Mouse (Mus musculus) MEL (cell line): ENCODE measurements around the gene Il27. TPM values are rescaled to one million over a fixed set of nuclear protein-coding genes. Genes with fewer than 3 reads are reported as not detected.

ENCODE experiments used
- DNase-seq: peaks from one replicate; pipeline ENCODE4 v3.0.0; 2011; ENCODE audit warnings: low read depth, low spot score
- H3K27ac ChIP-seq: 2 replicates; pipeline ENCODE4 v1.5.1; 2012; ENCODE audit warnings: low read depth, mild to moderate bottlenecking, control low read depth, low read length, moderate library complexity; ENCODE audit not compliant: control insufficient read depth
- H3K27me3 ChIP-seq, 2 experiments: fragments of 150-350 bp in 1 of 2; sonication (generic) in 1 of 2; 2 replicates each; pipeline ENCODE4 v1.6.1; 2012; ENCODE audit warnings: low read length in 2 of 2, mild to moderate bottlenecking in 2 of 2, improper control_type of control experiment in 1 of 2, moderate library complexity in 1 of 2; ENCODE audit not compliant: insufficient read depth in 2 of 2, control insufficient read depth in 1 of 2
- H3K36me3 ChIP-seq, 2 experiments: 2 replicates each; pipeline ENCODE4 v1.6.1; 2012 to 2014; ENCODE audit warnings: low read length in 2 of 2, improper control_type of control experiment in 1 of 2, inconsistent platforms in 1 of 2, mild to moderate bottlenecking in 1 of 2; ENCODE audit not compliant: insufficient read depth in 2 of 2, control insufficient read depth in 1 of 2
- H3K4me1 ChIP-seq, 2 experiments: fragments of 150-350 bp in 1 of 2; sonication (generic) in 1 of 2; 2 replicates each; pipeline ENCODE4 v1.6.1; 2012; ENCODE audit warnings: low read length in 2 of 2, improper control_type of control experiment in 1 of 2, mild to moderate bottlenecking in 1 of 2; ENCODE audit not compliant: insufficient read depth in 2 of 2, control insufficient read depth in 1 of 2
- H3K4me3 ChIP-seq, 2 experiments: fragments of 150-350 bp in 1 of 2; sonication (generic) in 1 of 2; 2 replicates each; pipeline ENCODE4 v1.5.1; 2012; ENCODE audit warnings: low read depth in 2 of 2, low read length in 2 of 2, mild to moderate bottlenecking in 2 of 2, moderate library complexity in 2 of 2, control low read depth in 1 of 2, improper control_type of control experiment in 1 of 2; ENCODE audit not compliant: control insufficient read depth in 1 of 2, insufficient read depth in 1 of 2
- H3K79me2 ChIP-seq: 2 replicates; pipeline ENCODE4 v1.6.1; 2012; ENCODE audit warnings: mild to moderate bottlenecking, low read length, moderate library complexity; ENCODE audit not compliant: control insufficient read depth, poor library complexity, insufficient read depth
- H3K9ac ChIP-seq: 2 replicates; pipeline ENCODE4 v1.6.1; 2012; ENCODE audit warnings: low read depth, mild to moderate bottlenecking, control low read depth, low read length, moderate library complexity; ENCODE audit not compliant: control insufficient read depth, poor library complexity, severe bottlenecking
- H3K9me3 ChIP-seq: fragments of 150-350 bp; sonication (generic); replicated peaks from 2 replicates; pipeline ENCODE4 v1.6.1; 2012; ENCODE audit warnings: mild to moderate bottlenecking, low read length, improper control_type of control experiment, moderate library complexity; ENCODE audit not compliant: insufficient read depth
- CHD1 ChIP-seq: IDR thresholded peaks from 2 replicates; pipeline ENCODE4 v1.6.1; 2012; ENCODE audit warnings: low read depth, mild to moderate bottlenecking, inconsistent platforms, low read length, improper control_type of control experiment
- CHD2 ChIP-seq: IDR thresholded peaks from 2 replicates; pipeline ENCODE4 v1.6.1; 2011; ENCODE audit warnings: low read length, improper control_type of control experiment
- CTCF ChIP-seq, 3 experiments: IDR thresholded peaks in 2 of 3; conservative IDR thresholded peaks in 1 of 3; 2 replicates each; pipeline ENCODE4 v1.5.1; 2011 to 2012; ENCODE audit warnings: low read length in 3 of 3, low read depth in 2 of 3, mild to moderate bottlenecking in 2 of 3, improper control_type of control experiment in 1 of 3, inconsistent platforms in 1 of 3, mixed read lengths in 1 of 3, moderate library complexity in 1 of 3; ENCODE audit not compliant: control insufficient read depth in 1 of 3, insufficient read depth in 1 of 3, poor library complexity in 1 of 3, severe bottlenecking in 1 of 3
- ELF1 ChIP-seq: IDR thresholded peaks from 2 replicates; pipeline ENCODE4 v1.6.1; 2014; ENCODE audit warnings: low read depth, mild to moderate bottlenecking, inconsistent platforms, low read length, improper control_type of control experiment, moderate library complexity
- EP300 ChIP-seq, 2 experiments: IDR thresholded peaks; 2 replicates each; pipeline ENCODE4 v1.6.1; 2011; ENCODE audit warnings: improper control_type of control experiment in 2 of 2, low read length in 2 of 2, low read depth in 1 of 2, mild to moderate bottlenecking in 1 of 2
- ETS1 ChIP-seq: IDR thresholded peaks from 2 replicates; pipeline ENCODE4 v1.6.1; 2012; ENCODE audit warnings: low read depth, mild to moderate bottlenecking, inconsistent platforms, low read length, improper control_type of control experiment, moderate library complexity
- GABPA ChIP-seq: IDR thresholded peaks from 2 replicates; pipeline ENCODE4 v1.6.1; 2012; ENCODE audit warnings: low read depth, mild to moderate bottlenecking, inconsistent platforms, low read length, improper control_type of control experiment, moderate library complexity
- GATA1 ChIP-seq: IDR thresholded peaks from 2 replicates; pipeline ENCODE4 v1.6.1; 2011; ENCODE audit warnings: low read depth, low read length, improper control_type of control experiment
- HCFC1 ChIP-seq: IDR thresholded peaks from 2 replicates; pipeline ENCODE4 v1.6.1; 2012; ENCODE audit warnings: low read depth, mild to moderate bottlenecking, inconsistent platforms, low read length, improper control_type of control experiment, moderate library complexity
- JUND ChIP-seq: IDR thresholded peaks from 2 replicates; pipeline ENCODE4 v1.6.1; 2011; ENCODE audit warnings: low read depth, mild to moderate bottlenecking, improper control_type of control experiment, low read length
- KAT2A ChIP-seq: conservative IDR thresholded peaks from 2 replicates; pipeline ENCODE4 v1.6.1; 2012; ENCODE audit warnings: low read depth, low read length, improper control_type of control experiment, inconsistent platforms
- MAFK ChIP-seq: IDR thresholded peaks from 2 replicates; pipeline ENCODE4 v1.6.1; 2011; ENCODE audit warnings: low read depth, mild to moderate bottlenecking, low read length, improper control_type of control experiment, borderline replicate concordance
- MAZ ChIP-seq: IDR thresholded peaks from 2 replicates; pipeline ENCODE4 v1.6.1; 2012; ENCODE audit warnings: low read depth, mild to moderate bottlenecking, inconsistent platforms, low read length, improper control_type of control experiment
- MXI1 ChIP-seq: IDR thresholded peaks from 2 replicates; pipeline ENCODE4 v1.6.1; 2011; ENCODE audit warnings: mild to moderate bottlenecking, low read depth, low read length, improper control_type of control experiment
- MYB ChIP-seq: IDR thresholded peaks from 2 replicates; pipeline ENCODE4 v1.6.1; 2011; ENCODE audit warnings: mild to moderate bottlenecking, low read depth, low read length, improper control_type of control experiment
- MYC ChIP-seq: IDR thresholded peaks from 2 replicates; pipeline ENCODE4 v1.6.1; 2011; ENCODE audit warnings: low read depth, mild to moderate bottlenecking, low read length, improper control_type of control experiment, moderate library complexity
- NELFE ChIP-seq: IDR thresholded peaks from 2 replicates; pipeline ENCODE4 v1.6.1; 2011; ENCODE audit warnings: low read depth, low read length, improper control_type of control experiment
- NRF1 ChIP-seq: IDR thresholded peaks from 2 replicates; pipeline ENCODE4 v1.6.1; 2014; ENCODE audit warnings: low read depth, mild to moderate bottlenecking, inconsistent platforms, low read length, improper control_type of control experiment, moderate library complexity; ENCODE audit not compliant: poor library complexity, insufficient read depth, severe bottlenecking
- POLR2AphosphoS2 ChIP-seq: IDR thresholded peaks from 2 replicates; pipeline ENCODE4 v1.6.1; 2011; ENCODE audit warnings: low read length, improper control_type of control experiment
- RAD21 ChIP-seq: IDR thresholded peaks from 2 replicates; pipeline ENCODE4 v1.6.1; 2011; ENCODE audit warnings: mild to moderate bottlenecking, low read depth, low read length, improper control_type of control experiment
- RCOR1 ChIP-seq: IDR thresholded peaks from 2 replicates; pipeline ENCODE4 v1.6.1; 2012; ENCODE audit warnings: low read depth, mild to moderate bottlenecking, inconsistent platforms, low read length, improper control_type of control experiment
- SIN3A ChIP-seq: IDR thresholded peaks from 2 replicates; pipeline ENCODE4 v1.6.1; 2012; ENCODE audit warnings: low read length, improper control_type of control experiment, inconsistent platforms
- SMC3 ChIP-seq: IDR thresholded peaks from 2 replicates; pipeline ENCODE4 v1.6.1; 2011; ENCODE audit warnings: low read depth, low read length, improper control_type of control experiment
- TAL1 ChIP-seq: IDR thresholded peaks from 2 replicates; pipeline ENCODE4 v1.6.1; 2012; ENCODE audit warnings: mild to moderate bottlenecking, inconsistent platforms, low read length, moderate library complexity, mixed read lengths
- TCF12 ChIP-seq: IDR thresholded peaks from 2 replicates; pipeline ENCODE4 v1.6.1; 2014; ENCODE audit warnings: low read depth, mild to moderate bottlenecking, inconsistent platforms, low read length, improper control_type of control experiment, moderate library complexity
- UBTF ChIP-seq: IDR thresholded peaks from 2 replicates; pipeline ENCODE4 v1.6.1; 2012; ENCODE audit warnings: low read depth, mild to moderate bottlenecking, inconsistent platforms, low read length, improper control_type of control experiment, moderate library complexity, borderline replicate concordance; ENCODE audit not compliant: insufficient read depth
- USF1 ChIP-seq: IDR thresholded peaks from 2 replicates; pipeline ENCODE4 v1.6.1; 2014; ENCODE audit warnings: low read depth, mild to moderate bottlenecking, inconsistent platforms, low read length, improper control_type of control experiment, moderate library complexity
- ZC3H11A ChIP-seq: IDR thresholded peaks from 2 replicates; pipeline ENCODE4 v1.6.1; 2012; ENCODE audit warnings: low read depth, mild to moderate bottlenecking, inconsistent platforms, low read length, improper control_type of control experiment
- ZKSCAN1 ChIP-seq: IDR thresholded peaks from 2 replicates; pipeline ENCODE4 v1.6.1; 2012; ENCODE audit warnings: low read depth, mild to moderate bottlenecking, inconsistent platforms, low read length, improper control_type of control experiment, moderate library complexity
- ZMIZ1 ChIP-seq: IDR thresholded peaks from 2 replicates; pipeline ENCODE4 v1.6.1; 2012; ENCODE audit warnings: low read depth, mild to moderate bottlenecking, inconsistent platforms, low read length, improper control_type of control experiment, moderate library complexity
- polyA plus RNA-seq, 2 experiments: library from polyadenylated mRNA; stranded (reverse) in 1 of 2; unstranded in 1 of 2; fragments of >175 nt in 1 of 2; fragments of >200 nt in 1 of 2; gene quantifications; 2 replicates each; pipeline versions ENCODE4 v1.2.1 to v1.2.4; 2012; ENCODE audit warnings: low replicate concordance in 2 of 2, low read depth in 1 of 2; ENCODE audit not compliant: insufficient read length in 2 of 2, insufficient read depth in 1 of 2, missing spikeins in 1 of 2
- total RNA-seq: library from RNA; depleted of rRNA; stranded (reverse); fragments of 300-350 nt; gene quantifications from 2 replicates; pipeline ENCODE4 v1.2.3, GENCODE M21; 2012

Il27 gene
- total and polyA plus RNA-seq, 3 experiments: 0.07 TPM; not detected in 2

DNA sequence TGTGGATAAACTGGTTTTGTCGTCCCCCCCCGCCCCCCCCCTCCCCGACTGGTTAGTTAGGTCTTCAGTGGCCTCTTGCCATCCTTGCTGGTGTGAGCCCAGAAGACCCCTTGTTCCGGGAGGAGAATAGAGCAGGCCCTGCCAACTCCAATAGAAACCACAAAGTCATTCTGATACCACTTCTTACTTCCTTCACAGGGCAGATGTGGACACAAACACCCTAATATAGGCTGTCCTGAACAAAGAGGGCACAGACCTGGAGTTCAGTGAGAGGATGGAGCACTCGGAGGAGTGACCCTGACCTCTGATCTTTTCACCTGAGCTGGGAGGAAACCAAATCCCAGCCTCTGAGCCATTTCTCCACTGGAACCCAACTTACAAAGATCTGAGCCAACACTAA is 7.2 kb upstream of the Il27 start:
- Histone ChIP-seq H3K36me3 (peaks cover 0 to 7% of the 10 kb centered on the region in 2 experiments; a peak in 2 of 4 replicates), H3K27ac (no peak overlapping the region), H3K79me2 (no peaks in the 10 kb centered on the region), H3K27me3 (no peaks in the 10 kb centered on the region), H3K9ac (no peak overlapping the region), H3K4me1 (peaks cover 4 to 8% of the 10 kb centered on the region in 2 experiments)
- no peak for DNase-seq
- TF ChIP-seq ZKSCAN1: no peak
- TF ChIP-seq UBTF: no peak
- no peak for TF ChIP-seq MAZ
- TF ChIP-seq ZMIZ1: no peak
- TF ChIP-seq CHD1: no peak
- TF ChIP-seq KAT2A: no peak
- TF ChIP-seq ETS1: no peak
- TF ChIP-seq EP300 (IDR thresholded peaks at IDR 0.05; ENCODE audit: low read depth in 1 of 2, low read length in 2 of 2): no peak
- TF ChIP-seq NRF1: no peak
- TF ChIP-seq NELFE: no peak
- TF ChIP-seq, all 39 proteins: peak for 0
- no peaks in the 10 kb centered on the region for H3K9me3 ChIP-seq
- no peak overlapping the region for H3K4me3 ChIP-seq

DNA sequence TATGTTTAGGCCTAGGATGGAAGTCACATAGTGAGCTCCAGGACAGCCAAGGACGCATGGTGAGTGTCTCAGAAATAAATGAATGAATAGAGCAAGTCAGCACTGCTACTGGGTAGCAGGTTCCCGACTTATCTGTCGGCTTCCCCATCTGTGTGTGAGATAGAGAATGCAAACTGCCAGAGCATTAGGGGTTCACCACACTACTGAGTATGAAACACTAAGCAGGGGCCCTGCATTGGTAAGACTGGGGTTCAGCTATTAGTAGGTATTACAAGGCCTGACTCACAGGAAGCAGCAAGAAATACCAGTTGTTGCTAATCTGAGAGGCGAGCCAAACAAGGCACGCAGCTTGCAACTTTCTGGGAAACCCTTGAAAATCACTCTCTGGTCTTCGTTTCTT is 4.2 kb upstream of the Il27 start:
- no peak overlapping the region for H3K9ac ChIP-seq
- no peak overlapping the region for H3K4me3 ChIP-seq
- H3K79me2 ChIP-seq: no peaks in the 10 kb centered on the region
- peaks cover 0 to 3% of the 10 kb centered on the region in 2 experiments; a peak in 2 of 4 replicates for H3K27me3 ChIP-seq
- H3K36me3 ChIP-seq: peaks cover 0 to 7% of the 10 kb centered on the region in 2 experiments; a peak in 2 of 4 replicates
- DNase-seq: peak; percentile 74
- H3K4me1 ChIP-seq: peaks cover 4 to 8% of the 10 kb centered on the region in 2 experiments
- peak overlapping the region; percentile 29; the same call in 1 of the 2 replicates for H3K27ac ChIP-seq
- H3K9me3 ChIP-seq: no peaks in the 10 kb centered on the region
- peak; percentile 42; the same call in 1 of the 2 replicates for TF ChIP-seq TCF12
- TF ChIP-seq JUND: no peak
- TF ChIP-seq NRF1: no peak
- no peak for TF ChIP-seq RAD21
- TF ChIP-seq SIN3A: no peak
- TF ChIP-seq ELF1: 0 out of 2 replicates have a peak, but pooled peaks have one; percentile 6
- no peak for TF ChIP-seq MXI1
- TF ChIP-seq CTCF (IDR thresholded peaks at IDR 0.05 in 2 of 3, conservative IDR thresholded peaks at IDR 0.05 in 1 of 3; ENCODE audit: control insufficient read depth in 1 of 3, insufficient read depth in 1 of 3, low read depth in 2 of 3, low read length in 3 of 3, poor library complexity in 1 of 3, severe bottlenecking in 1 of 3): no peak
- TF ChIP-seq GABPA: no peak
- TF ChIP-seq TAL1: no peak
- TF ChIP-seq ETS1: peak; percentile 41
- no peak for TF ChIP-seq UBTF
- TF ChIP-seq USF1: no peak
- no peak for TF ChIP-seq ZMIZ1
- no peak for TF ChIP-seq MYC
- no peak for TF ChIP-seq CHD1
- TF ChIP-seq ZKSCAN1: no peak
- no peak for TF ChIP-seq CHD2
- peak; percentile 76 for TF ChIP-seq GATA1
- TF ChIP-seq SMC3: no peak
- TF ChIP-seq MYB: no peak; the same call in 1 of the 2 replicates
- TF ChIP-seq NELFE: 0 out of 2 replicates have a peak, but pooled peaks have one; percentile 15
- 0 out of 2 replicates have a peak, but pooled peaks have one; percentile 14 for TF ChIP-seq MAFK
- peak; percentile 39; the same call in 1 of the 2 replicates for TF ChIP-seq RCOR1
- no peak for TF ChIP-seq MAZ
- TF ChIP-seq POLR2AphosphoS2: no peak
- TF ChIP-seq EP300 (IDR thresholded peaks at IDR 0.05; ENCODE audit: low read depth in 1 of 2, low read length in 2 of 2): peak; percentile 53 to 61; a peak in 3 of 4 replicates
- TF ChIP-seq HCFC1: 0 out of 2 replicates have a peak, but pooled peaks have one; percentile 29
- TF ChIP-seq ZC3H11A: no peak
